Mouse (Mus musculus): Measurements from ENCODE around the gene Gm28038.
A peak's percentile ranks its signal among the peaks of the same experiment; 100 is the strongest.

Gene Gm28038

DNA sequence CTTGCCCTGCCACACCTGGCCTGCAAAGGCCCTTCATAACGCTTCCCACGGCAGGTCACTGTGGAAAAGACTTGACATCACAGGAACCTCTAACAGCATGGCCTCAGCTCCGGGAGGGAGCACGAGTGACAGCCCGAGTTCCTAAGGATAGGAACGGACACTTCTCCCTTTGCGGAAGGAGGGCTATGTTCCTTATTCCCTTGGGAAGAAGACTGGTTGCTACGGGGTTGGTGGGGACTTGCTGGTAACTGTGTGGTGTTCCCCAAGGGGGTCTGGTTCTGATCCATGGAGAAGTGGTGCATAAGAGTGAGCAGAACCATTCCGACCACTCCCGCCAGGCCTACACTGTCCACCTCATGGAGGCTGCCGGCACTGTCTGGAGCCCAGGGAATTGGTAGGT lies at the start of gene Gm28038:
Gm28038 (plus strand) TSS at position 301 of the 400 bp plus-strand sequence.
- no peak for DNase-seq

DNA sequence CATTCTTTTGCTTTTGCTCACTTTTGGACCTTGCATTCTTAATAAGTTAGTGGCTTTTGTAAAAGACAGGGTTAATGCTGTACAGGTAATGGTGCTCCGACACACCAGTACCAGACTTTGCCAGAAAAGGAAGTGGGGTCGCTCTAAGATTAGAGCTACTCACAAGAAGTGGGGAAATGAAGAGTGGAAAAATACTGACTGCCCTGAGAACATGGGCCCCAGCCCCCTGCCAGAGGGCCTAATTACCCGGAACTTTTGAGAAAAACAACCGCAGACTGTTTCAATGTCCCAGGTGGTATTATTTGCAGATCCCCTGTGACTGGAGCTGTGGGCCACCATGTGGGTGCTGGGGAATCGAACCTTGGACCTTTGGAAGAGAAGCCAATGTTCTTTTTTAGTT lies 45.2 kb upstream of the Gm28038 start:
- DNase-seq: peak; percentile 30

DNA sequence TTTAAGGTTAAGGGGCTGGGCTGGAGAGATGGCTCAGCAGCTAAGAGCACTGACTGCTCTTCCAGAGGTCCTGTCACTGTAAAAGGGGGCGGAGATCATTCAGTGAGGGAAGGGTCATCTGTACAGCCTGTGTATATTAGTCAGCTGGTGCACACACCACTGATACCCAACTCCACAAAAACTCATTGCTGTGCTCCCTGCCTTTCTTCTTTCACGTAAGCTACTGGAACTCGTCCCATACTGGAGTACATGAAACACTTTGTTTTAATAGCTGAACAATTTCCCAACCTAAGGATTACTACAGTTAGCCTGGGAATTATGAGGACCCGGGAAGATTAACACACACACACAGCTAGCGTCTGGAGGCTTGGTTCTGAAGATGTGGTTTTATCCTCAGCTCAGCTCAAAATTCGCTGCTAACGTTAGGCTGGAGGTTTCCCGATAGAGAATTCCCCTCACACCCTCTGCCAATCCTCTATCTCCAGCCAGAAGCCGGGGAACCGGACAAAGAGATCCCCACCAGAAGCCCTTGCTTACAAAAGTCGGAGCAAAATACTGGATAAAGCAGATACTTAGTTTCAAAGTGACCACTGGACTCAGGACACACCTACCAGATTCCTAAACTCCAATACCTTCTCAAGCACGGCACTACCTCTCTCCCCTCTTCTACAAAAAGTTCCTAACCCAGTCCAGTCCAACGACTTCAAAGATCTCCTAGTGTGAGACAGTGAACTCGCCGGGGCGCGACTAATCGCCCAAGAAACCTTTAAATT lies 44.2 kb upstream of the Gm28038 start:
- DNase-seq: peak; percentile 27

DNA sequence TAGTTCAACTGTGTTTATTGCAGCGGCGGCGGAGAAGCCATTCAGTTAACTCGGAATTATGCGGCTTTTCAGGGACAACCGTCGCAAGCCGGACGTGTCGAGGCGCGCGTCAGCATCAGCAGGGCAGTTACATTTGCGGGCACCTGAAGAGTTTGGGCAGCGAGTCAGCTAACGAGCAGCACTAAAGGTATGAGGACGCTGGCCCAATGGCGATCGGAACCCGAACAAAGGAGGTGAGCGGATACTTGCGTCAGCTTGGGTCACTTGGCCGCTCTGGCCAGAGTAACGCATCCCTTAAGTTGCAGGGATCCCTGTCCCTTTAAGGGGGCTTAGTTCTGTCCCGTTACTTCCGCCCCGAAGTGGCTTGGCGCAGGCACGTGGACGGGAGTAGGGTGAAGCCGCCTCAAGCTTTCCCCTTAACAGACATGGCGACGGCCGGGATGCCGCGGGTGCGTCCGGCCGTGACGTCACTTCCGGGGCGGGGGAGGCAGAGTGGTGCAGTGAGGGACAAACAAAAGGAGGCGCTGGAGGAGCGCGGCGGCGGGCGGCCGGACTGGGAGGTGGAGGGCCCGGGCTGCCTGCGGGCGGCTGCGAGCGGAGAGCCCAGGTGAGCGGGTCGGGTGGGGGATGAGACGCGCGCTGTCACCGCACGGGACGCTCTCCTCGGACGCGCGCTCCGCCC lies 43.5 kb upstream of the Gm28038 start, which contains the start of gene Lrrc8a:
Lrrc8a (plus strand) TSS at position 517 of the 682 bp plus-strand sequence.
- DNase-seq: peak; percentile 99

DNA sequence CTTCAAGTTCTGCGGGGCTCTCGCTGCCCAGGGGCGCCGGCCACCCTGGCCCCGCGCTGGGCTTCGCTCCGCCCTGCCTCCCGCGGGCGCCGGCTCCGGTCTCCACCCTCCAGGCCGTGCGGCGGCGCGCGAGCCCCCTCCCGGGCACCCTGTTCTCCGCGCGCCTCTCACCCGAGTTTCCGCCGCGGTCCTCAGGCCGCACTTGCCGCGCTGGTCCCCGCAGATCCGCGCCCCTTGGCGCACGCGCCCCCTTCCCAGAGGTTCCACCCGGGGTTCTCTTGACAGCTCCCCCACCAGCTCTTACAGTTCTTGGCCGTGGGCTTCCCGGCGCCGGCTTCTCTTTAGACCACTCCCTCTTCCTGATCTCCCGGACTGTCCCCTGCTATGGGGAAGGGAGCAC lies 43.0 kb upstream of the Gm28038 start:
- no peak for DNase-seq

DNA sequence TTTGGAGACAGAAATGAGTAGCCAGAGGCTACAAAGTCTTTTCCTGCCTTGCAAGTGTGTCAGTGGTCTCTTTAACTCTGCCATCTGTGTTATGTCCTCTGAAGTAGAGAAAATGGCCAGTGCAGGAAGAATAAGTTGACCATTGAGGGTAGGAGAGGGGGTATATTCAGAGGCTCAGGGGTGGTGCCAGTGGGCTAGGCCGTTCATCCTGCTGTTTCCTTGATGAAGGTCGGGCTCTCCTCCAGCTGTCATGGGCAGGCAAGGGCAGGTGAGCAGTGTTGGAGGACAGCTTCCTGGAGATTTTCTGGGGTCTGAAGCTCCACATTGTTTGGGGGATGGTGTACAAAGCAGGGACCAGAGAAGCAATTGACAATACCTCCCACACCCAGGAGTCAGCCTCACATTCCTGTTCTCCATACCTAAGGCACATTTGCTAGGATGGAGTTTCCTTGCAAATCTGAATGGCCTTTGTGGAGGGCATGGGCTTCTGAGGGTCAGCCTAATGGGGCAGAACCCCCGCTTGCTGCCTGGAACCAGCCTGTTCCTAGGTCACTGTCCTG lies 41.9 kb upstream of the Gm28038 start:
- DNase-seq: peak; percentile 26

DNA sequence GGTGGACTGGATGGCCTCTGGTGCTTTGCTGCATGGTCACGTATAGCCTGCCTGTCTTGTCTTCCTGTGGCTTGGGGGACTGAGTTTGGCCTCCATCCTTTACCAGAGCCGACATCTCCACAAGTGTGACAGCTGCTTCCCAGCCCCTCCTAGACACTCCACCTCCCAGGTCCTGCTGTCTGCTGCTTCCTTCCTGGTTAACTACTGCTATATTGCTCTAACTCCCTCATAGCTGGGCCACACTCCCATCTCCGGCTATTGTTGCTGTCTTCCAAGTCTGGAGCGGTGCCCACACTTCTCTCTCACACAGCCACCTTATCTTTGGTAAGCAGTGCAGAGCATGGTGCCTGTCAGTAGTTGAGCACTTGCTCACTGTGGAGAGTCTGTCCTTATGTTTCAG lies 41.1 kb upstream of the Gm28038 start:
- peak; percentile 37 for DNase-seq

DNA sequence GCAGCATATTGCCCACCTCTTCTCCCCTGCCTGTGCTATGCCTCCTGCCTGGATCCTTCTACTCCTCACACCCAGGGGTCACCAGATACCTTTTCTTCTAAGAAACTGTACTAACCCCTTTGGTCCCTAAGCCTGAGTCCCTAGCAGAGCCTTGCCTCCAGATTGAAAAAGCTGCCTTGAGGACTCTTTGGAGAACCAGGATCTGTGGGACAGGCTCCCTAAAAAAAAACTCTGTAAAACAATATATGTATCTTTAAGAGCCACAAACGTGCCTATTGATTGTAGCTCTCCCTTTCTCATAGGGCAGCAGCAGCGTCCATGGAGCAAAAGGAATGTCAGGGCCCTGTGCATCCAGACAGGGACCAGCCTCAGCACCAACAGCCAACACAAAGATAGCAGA lies 40.6 kb upstream of the Gm28038 start, which contains the start of gene Gm28035:
Gm28035 (plus strand) TSS at position 301 of the 400 bp plus-strand sequence.
- no peak for DNase-seq

DNA sequence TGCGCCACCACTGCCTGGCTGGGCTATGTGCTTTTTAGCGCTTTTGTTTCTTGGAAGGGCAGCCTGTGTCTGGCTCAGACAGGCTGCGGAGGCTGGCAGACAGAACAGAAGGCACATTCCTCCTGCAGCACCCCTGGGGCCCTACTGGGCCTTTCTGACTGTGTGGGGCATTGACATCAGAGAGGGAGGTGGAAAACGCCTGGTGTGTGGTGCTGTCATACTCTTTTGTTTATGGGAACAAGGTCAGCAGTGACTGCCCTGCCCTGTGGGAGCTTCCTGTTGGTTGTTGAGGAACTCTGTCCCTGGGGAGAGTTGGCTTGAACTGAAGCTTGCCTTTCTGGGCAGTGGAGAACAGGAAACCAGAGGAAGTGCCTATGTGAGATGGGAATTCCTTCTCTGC lies 38.3 kb upstream of the Gm28038 start:
- DNase-seq: peak; percentile 81

DNA sequence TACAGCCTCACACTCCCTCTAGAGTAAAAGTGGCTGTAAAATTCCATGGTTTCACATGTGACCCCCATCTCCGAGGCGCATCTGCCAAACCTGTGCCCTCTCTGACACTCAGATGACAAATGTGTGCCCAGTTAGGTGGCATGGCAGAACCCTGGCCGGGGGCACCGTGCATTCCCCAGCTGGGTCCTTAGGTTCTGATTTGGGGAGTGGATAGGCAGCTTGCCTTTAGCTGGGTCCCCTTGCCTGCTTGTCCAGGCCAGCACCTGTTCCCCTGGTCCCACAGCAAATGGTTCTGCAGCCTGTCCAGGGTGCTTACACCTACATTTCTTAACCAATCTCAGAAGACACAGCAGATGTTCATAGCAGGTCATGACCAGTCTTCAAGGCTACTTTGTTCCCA lies 37.5 kb upstream of the Gm28038 start:
- DNase-seq: no peak

DNA sequence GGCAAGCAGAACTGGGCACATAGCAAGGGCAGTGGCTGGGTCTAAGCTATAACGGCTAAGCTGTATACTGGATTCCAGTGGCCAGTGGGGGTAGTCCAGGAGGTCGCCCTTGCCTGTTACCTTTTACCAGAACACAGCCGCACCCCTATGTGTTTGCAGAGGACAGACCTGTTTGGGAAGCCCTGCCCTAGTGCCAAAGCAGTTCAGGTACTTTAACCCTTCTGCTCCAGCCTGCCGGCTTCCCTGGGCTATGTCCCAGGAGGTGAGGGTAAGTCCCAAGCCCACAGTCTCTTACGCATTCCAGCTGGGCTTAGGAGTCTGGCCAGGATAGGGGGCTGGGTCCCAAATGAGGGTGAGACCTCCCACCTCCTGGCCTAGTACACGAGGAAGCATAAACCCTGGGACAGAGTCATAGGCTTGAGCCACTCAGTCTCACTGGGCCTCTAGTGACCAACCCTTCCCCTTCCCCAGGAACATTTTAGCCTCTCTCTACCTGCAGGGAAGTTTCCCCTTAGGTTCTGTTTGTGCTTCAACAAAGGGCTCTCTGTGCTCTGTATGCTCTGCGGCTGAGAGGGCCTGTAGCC lies 36.2 kb upstream of the Gm28038 start:
- DNase-seq: peak; percentile 18

DNA sequence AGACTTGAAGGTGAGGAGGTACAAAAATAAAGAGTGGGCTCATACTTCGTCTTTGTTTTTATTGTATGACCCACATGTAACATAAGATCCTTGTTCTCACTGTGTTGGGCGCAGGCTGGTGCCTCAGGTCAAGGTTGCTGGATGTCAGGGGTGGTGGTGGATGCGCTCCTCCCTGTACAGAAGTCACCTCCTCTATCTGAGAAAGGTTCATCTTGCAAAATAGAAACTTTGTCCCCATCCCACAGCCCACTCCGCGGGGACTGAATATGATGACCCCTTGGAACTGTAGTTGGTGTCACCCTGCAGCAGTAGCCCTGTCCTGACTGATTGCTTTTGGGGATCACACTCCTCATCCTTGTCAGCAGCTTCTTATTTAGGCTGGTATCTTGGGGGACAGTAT lies 33.8 kb upstream of the Gm28038 start:
- no peak for DNase-seq

DNA sequence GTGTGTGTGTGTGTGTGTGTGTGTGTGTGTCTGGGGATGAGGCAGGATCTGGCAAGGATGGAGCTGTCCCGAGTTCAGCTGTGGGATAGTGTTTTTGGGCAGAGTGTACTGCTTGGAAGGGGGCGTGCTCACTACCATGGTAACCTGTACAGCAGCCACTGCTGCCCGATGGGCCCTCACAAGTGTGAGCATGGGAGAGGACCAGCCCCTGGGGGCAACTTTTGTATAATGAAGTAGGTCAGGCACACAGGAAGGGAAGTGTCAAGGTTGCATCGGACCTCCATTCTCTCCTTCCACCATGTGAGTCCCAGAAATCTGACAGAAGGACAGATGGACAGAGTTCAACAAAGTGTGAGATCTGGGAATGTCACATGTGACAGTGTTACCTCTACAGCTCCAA lies 33.2 kb upstream of the Gm28038 start:
- DNase-seq: no peak

DNA sequence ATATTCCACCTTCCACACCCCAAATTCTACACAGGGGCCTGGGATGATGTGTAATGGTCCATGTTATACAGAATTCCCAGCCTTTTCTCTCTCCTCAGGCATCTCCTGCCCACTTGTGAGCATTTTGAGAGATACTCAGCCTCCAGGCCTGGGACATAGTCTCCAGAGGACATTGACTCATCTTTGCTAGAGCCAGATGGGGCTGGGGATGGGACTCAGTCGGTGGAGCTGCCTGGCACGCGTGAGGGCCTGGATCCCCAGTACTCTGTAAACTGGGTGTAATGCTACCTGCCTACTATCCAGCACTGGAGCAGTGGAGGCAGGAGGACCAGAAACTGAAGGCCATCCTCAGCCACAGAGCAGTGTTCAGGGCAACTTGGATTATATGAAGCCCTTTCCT lies 31.7 kb upstream of the Gm28038 start:
- no peak for DNase-seq

DNA sequence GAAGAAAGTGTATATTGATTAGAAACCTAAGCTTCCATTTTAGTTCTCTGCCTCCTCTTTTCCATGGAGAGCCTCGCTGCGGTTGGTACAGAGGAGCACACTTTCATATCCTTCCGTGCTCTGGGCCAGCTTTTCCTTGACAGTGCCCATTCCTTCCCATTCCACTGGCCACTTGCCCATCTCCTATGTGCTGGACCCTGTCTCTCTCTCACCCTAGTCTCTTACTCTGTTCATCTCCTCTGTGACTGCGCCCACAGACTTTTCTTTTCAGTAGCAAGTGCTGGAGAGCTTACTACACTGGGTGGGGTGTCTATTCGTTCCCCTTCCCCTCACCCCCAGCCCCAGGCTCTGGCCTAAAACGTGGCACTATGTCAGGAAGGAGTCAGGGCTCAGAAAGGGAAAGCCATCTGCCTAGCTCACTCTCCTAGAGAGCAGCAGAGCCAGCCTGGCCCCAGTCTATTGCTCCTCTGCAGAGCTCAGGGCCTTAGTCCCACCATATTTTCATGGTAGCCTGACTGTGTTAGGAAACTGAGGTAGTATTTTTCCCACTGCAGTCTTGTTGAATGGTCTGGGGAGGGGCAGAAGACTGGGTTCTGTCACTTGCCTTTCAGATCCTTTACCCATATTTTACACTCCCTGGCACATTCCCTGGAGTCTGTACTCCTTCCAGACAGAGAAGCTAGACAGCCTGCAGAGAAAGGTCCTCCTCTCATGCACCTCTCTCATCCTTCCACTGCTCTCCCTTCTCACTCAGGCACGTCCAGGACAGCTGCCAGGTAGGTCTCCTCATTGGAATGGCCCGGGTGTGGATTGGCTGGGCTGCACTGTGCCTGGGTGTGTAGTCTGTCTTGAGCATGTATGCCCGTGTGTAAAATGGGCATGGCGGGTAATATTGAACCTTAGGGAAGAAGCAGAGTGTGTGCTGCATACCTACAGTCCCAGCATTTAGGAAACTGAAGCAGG lies 30.4 kb upstream of the Gm28038 start:
- no peak for DNase-seq

DNA sequence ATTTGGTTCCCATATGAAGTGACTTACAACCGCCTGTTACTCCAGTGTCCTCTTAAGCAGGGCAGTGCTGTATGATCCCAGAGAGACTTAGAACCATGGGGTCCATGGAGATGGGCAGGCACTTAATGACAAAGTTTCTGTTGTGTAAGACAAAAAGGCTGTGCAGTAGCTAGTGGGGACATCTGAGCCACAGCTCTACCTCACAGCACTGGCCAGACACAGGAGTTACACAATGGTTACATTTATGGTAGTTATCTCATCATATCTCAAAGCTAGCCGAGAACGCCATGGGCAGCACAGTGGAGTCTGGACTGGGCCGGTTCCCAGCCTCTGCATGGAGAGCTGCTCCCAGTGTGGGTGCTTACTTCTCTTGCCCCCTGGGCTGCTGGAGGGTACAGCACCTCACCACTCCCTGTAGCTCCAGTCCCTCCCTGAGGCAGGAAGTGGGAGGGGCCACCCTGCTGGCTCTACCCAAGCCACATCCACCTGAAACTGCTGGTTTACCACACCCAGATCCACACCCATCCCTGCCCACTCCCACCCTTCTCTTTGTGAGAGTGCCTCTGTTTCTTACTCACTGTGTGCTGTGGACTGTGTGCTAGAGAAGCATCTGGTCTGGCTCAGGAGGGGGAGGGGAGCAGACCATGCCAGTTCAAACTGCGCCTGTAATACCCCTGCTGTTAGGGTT lies 29.3 kb upstream of the Gm28038 start:
- no peak for DNase-seq

DNA sequence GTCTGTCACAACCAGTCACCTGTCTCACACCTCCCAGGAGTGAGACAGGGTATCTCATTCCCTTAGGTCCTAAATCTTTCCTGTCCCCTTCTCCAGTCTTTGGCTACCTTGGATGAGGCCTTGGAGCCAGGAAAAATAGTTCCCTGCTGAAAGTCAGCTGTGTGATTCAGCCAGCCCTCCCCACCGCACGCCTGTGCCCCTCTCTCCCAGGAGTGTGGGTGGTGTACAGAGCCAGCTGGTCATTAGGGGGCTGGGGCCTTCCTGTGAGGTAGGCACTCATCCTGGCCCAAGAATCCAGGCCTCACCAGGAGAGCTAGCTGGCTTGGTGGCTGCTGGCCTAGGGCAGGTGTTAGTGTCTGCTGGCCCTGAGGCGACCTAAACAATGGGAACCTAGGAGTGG lies 28.3 kb upstream of the Gm28038 start:
- no peak for DNase-seq

DNA sequence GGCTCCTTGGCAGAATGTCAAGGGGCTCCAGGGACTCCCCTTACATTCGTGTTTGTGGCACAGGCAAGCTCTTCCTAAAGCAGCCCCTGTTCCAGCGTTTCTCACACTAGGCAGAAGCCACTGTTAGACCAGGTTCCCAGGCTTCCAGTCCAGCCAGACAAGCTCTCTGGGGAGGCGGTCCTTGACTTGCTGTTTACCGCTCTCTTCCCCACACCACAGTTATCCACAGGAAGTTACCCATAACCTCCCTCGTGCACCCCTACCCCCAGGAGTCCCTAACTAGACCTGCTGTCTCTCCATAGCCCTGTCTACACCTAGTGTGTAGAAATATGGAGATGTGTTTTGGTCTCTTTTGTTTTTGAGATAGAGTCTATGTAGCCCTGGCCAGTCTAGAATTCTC lies 27.0 kb upstream of the Gm28038 start:
- DNase-seq: no peak

DNA sequence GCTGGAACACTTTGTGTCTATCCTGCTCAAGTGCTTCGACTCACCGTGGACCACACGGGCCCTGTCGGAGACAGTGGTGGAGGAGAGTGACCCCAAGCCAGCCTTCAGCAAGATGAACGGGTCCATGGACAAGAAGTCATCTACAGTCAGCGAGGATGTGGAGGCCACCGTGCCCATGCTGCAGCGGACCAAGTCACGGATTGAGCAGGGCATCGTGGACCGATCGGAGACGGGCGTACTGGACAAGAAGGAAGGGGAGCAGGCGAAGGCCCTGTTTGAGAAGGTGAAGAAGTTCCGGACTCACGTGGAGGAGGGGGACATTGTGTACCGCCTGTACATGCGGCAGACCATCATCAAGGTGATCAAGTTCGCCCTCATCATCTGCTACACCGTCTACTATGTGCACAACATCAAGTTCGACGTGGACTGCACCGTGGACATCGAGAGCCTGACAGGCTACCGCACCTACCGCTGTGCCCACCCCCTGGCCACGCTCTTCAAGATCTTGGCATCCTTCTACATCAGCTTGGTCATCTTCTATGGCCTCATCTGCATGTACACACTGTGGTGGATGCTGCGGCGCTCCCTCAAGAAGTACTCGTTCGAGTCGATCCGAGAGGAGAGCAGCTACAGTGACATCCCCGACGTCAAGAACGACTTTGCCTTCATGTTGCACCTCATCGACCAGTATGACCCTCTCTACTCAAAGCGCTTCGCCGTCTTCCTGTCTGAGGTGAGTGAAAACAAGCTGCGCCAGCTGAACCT lies 25.0 kb upstream of the Gm28038 start:
- DNase-seq: no peak

DNA sequence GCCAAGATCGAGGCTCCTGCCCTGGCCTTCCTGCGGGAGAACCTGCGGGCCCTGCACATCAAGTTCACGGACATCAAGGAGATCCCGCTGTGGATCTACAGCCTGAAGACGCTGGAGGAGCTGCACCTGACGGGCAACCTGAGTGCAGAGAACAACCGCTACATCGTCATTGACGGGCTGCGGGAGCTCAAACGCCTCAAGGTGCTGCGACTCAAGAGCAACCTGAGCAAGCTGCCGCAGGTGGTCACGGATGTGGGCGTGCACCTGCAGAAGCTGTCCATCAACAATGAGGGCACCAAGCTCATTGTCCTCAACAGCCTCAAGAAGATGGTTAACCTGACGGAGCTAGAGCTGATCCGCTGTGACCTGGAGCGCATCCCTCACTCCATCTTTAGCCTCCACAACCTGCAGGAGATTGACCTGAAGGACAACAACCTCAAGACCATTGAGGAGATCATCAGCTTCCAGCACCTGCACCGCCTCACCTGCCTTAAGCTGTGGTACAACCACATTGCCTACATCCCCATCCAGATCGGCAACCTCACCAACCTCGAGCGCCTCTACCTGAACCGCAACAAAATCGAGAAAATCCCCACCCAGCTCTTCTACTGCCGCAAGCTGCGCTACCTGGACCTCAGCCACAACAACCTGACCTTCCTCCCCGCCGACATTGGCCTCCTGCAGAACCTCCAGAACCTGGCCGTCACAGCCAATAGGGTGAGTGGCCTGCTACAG lies 24.1 kb upstream of the Gm28038 start:
- no peak for DNase-seq
